Mouse (Mus musculus): ENCODE results near the gene Ctcfl. TPM values are rescaled to one million over a fixed set of nuclear protein-coding genes. Genes with fewer than 3 reads are reported as not detected.

Ctcfl gene
- polyA plus RNA-seq, 1 experiment from 2014 or later, result not detected

DNA sequence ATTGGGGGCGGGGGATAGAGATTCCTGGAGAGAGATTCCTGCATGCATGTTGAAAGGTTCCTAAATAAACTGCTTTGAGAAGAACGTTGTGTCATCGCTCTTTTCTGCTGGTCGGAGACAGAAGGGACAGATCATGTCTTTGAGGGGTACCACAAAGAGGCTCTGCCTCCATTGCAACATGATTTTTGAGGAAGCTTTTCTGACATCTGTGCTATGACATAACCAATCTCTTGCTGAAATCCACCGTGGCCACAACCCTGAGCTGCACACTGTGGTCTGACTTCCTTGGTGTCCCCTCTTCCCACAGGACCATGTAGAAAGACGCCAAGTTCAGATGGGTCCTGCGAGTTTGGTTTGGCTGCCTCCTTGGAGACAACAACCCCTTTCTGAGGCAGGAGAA is 46.4 kb downstream of the Ctcfl start:
- WGBS, result 85% methylated on average over 7 of the region's 7 CpGs
- DNase-seq (ENCODE audit: low spot score) (no peak), ATAC-seq (ENCODE audit: low FRiP score, low TSS enrichment) (no peak)
- Histone ChIP-seq H3K36me3 (ENCODE audit: control insufficient read depth, insufficient read depth, low read length) (no peaks in the 10 kb centered on the region), H3K9ac (ENCODE audit: low read length) (no peak overlapping the region), H3K4me2 (replicated peaks; ENCODE audit: low read depth) (no peak overlapping the region), H3K27ac (replicated peaks) (no peak overlapping the region), H3K9me3 (ENCODE audit: control insufficient read depth, low read length) (no peaks in the 10 kb centered on the region), H3K4me1 (replicated peaks; ENCODE audit: control insufficient read depth, insufficient read depth) (no peaks in the 10 kb centered on the region), H3K4me3 (ENCODE audit: low read depth, low read length) (no peak overlapping the region), H3K27me3 (ENCODE audit: control insufficient read depth, insufficient read depth, low read length) (no peaks in the 10 kb centered on the region)
- TF ChIP-seq EP300 (optimal IDR thresholded peaks at IDR 0.05), result no peak
- TF ChIP-seq CTCF (IDR thresholded peaks at IDR 0.05; ENCODE audit: low read depth), result no peak

GRCm38 (mm10) chr2:173064864-173065263 is 54.5 kb downstream of the Ctcfl start:
- no peak for ATAC-seq (ENCODE audit: low FRiP score, low TSS enrichment)
- 91% methylated on average over 2 of the region's 2 CpGs for WGBS
- no peak for TF ChIP-seq CTCF (IDR thresholded peaks at IDR 0.05; ENCODE audit: low read depth)
- no peak for TF ChIP-seq EP300 (optimal IDR thresholded peaks at IDR 0.05)

GRCm38 (mm10) chr2:173063219-173063618 is 56.1 kb downstream of the Ctcfl start:
- H3K27ac ChIP-seq (replicated peaks), result no peak overlapping the region
- no peak overlapping the region for H3K4me2 ChIP-seq (replicated peaks; ENCODE audit: low read depth)
- H3K4me3 ChIP-seq (ENCODE audit: low read depth, low read length), result no peak overlapping the region
- no peaks in the 10 kb centered on the region for H3K4me1 ChIP-seq (replicated peaks; ENCODE audit: control insufficient read depth, insufficient read depth)
- H3K36me3 ChIP-seq (ENCODE audit: control insufficient read depth, insufficient read depth, low read length), result no peaks in the 10 kb centered on the region
- H3K9ac ChIP-seq (ENCODE audit: low read length), result no peak overlapping the region
- no peaks in the 10 kb centered on the region for H3K9me3 ChIP-seq (ENCODE audit: control insufficient read depth, low read length)
- DNase-seq (ENCODE audit: low spot score) (no peak), ATAC-seq (ENCODE audit: low FRiP score, low TSS enrichment) (no peak)
- WGBS, result no CpG with 5 or more reads among the region's 1 CpGs
- TF ChIP-seq CTCF (IDR thresholded peaks at IDR 0.05; ENCODE audit: low read depth) (no peak), EP300 (optimal IDR thresholded peaks at IDR 0.05) (no peak)
- H3K27me3 ChIP-seq (ENCODE audit: control insufficient read depth, insufficient read depth, low read length), result no peaks in the 10 kb centered on the region

More at GRCm38 (mm10) chr2:173064864-173065263, 54.5 kb downstream of the Ctcfl start:
- Histone ChIP-seq H3K36me3 (ENCODE audit: control insufficient read depth, insufficient read depth, low read length) (no peaks in the 10 kb centered on the region), H3K4me2 (replicated peaks; ENCODE audit: low read depth) (no peak overlapping the region), H3K4me3 (ENCODE audit: low read depth, low read length) (no peak overlapping the region), H3K9me3 (ENCODE audit: control insufficient read depth, low read length) (no peaks in the 10 kb centered on the region), H3K4me1 (replicated peaks; ENCODE audit: control insufficient read depth, insufficient read depth) (no peaks in the 10 kb centered on the region), H3K9ac (ENCODE audit: low read length) (no peak overlapping the region), H3K27ac (replicated peaks) (no peak overlapping the region), H3K27me3 (ENCODE audit: control insufficient read depth, insufficient read depth, low read length) (no peaks in the 10 kb centered on the region)
- DNase-seq (ENCODE audit: low spot score), result no peak

DNA sequence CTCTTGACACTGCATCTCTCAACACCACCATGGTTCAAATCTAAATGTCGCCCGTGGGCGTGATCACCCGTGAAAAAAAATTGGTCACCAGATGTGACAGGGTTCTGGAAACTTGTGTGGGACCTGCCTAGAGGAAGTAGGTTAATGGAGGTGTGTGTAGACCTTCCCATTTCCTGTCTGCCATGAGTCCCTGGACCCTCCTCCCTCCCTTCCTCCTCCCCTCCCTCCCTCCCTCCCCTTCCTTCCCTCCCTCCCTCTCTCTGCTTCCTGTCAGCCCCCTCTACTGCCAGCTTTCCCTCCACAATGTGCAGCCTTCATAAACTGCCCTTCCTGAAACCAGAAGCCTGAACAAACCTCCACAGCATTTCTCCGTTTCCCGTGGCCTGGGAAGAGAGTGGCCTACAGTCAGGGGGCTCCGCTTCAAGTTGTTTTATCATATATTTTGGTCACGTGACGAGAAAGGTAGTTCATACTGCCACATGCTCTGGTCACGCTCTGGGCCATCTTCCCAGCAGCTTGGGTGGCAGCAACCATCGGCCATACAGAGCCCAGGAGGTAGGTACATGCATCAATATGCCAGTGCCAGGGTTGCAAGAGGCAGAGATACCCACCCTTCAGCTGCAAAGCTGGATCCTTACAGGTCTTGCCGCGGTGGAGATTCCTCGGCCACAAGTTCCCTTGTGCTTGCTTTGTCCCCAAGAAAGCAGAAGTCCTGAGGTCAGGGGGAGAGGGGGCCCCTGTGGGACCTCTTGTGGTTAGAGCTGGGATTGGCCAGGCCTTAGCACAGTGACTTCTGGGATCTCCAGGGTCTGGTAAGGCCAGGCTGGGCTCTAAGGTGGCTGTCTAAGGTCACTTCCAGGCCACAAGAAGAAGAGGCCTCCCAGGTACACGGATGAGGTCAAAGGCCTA is 57.6 kb downstream of the Ctcfl start:
- Histone ChIP-seq H3K27me3 (ENCODE audit: control insufficient read depth, insufficient read depth, low read length) (no peaks in the 10 kb centered on the region), H3K4me3 (ENCODE audit: low read depth, low read length) (no peak overlapping the region), H3K27ac (replicated peaks) (no peak overlapping the region), H3K9me3 (ENCODE audit: control insufficient read depth, low read length) (no peaks in the 10 kb centered on the region), H3K4me1 (replicated peaks; ENCODE audit: control insufficient read depth, insufficient read depth) (no peaks in the 10 kb centered on the region), H3K9ac (ENCODE audit: low read length) (no peak overlapping the region), H3K4me2 (replicated peaks; ENCODE audit: low read depth) (no peak overlapping the region), H3K36me3 (ENCODE audit: control insufficient read depth, insufficient read depth, low read length) (no peaks in the 10 kb centered on the region)
- TF ChIP-seq EP300 (optimal IDR thresholded peaks at IDR 0.05) (no peak), CTCF (IDR thresholded peaks at IDR 0.05; ENCODE audit: low read depth) (peak; percentile 38)
- 0 out of 2 replicates have a peak, but pooled peaks have one; percentile 4 for ATAC-seq (ENCODE audit: low FRiP score, low TSS enrichment)
- DNase-seq (ENCODE audit: low spot score), result no peak
- WGBS, result 69% methylated on average over 15 of the region's 15 CpGs

DNA sequence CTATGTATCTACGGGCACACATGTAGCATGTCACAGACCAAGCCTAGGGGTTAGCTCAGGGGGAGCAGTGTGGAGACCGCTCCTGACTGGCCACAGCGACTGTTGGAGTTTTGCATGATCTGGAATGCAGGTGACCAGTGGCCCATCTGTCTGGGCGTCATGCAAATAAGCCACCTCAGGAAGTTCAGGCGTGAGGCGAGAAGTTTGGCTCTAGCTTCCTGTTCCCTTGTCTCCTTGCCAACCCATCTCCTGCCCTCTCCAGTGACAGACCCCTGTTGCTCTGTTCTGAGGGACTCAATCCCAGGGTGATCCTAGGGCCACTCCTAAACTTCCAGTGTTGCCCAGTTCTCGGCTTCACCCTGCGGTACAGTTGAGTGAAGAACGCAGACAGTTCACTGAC is 58.9 kb downstream of the Ctcfl start:
- no peak overlapping the region for H3K4me3 ChIP-seq (ENCODE audit: low read depth, low read length)
- 68% methylated on average over 9 of the region's 9 CpGs for WGBS
- H3K27me3 ChIP-seq (ENCODE audit: control insufficient read depth, insufficient read depth, low read length), result no peaks in the 10 kb centered on the region
- no peaks in the 10 kb centered on the region for H3K4me1 ChIP-seq (replicated peaks; ENCODE audit: control insufficient read depth, insufficient read depth)
- TF ChIP-seq CTCF (IDR thresholded peaks at IDR 0.05; ENCODE audit: low read depth) (no peak), EP300 (optimal IDR thresholded peaks at IDR 0.05) (no peak)
- no peak for DNase-seq (ENCODE audit: low spot score)
- no peak for ATAC-seq (ENCODE audit: low FRiP score, low TSS enrichment)
- H3K36me3 ChIP-seq (ENCODE audit: control insufficient read depth, insufficient read depth, low read length), result no peaks in the 10 kb centered on the region
- no peak overlapping the region for H3K27ac ChIP-seq (replicated peaks)
- H3K4me2 ChIP-seq (replicated peaks; ENCODE audit: low read depth), result no peak overlapping the region
- no peaks in the 10 kb centered on the region for H3K9me3 ChIP-seq (ENCODE audit: control insufficient read depth, low read length)
- no peak overlapping the region for H3K9ac ChIP-seq (ENCODE audit: low read length)

GRCm38 (mm10) chr2:173058263-173058662 is 61.1 kb downstream of the Ctcfl start:
- no peak for DNase-seq (ENCODE audit: low spot score)

More at GRCm38 (mm10) chr2:173058263-173058662, 61.1 kb downstream of the Ctcfl start:
- TF ChIP-seq CTCF (IDR thresholded peaks at IDR 0.05; ENCODE audit: low read depth) (0 out of 2 replicates have a peak, but pooled peaks have one; percentile 4), EP300 (optimal IDR thresholded peaks at IDR 0.05) (no peak)
- H3K9ac ChIP-seq (ENCODE audit: low read length), result no peak overlapping the region
- no peak overlapping the region for H3K27ac ChIP-seq (replicated peaks)
- H3K27me3 ChIP-seq (ENCODE audit: control insufficient read depth, insufficient read depth, low read length), result no peaks in the 10 kb centered on the region
- H3K4me1 ChIP-seq (replicated peaks; ENCODE audit: control insufficient read depth, insufficient read depth), result no peaks in the 10 kb centered on the region
- no peaks in the 10 kb centered on the region for H3K9me3 ChIP-seq (ENCODE audit: control insufficient read depth, low read length)
- H3K4me3 ChIP-seq (ENCODE audit: low read depth, low read length), result no peak overlapping the region
- ATAC-seq (ENCODE audit: low FRiP score, low TSS enrichment), result no peak
- H3K4me2 ChIP-seq (replicated peaks; ENCODE audit: low read depth), result no peak overlapping the region
- H3K36me3 ChIP-seq (ENCODE audit: control insufficient read depth, insufficient read depth, low read length), result no peaks in the 10 kb centered on the region
- WGBS, result 50% methylated on average over 11 of the region's 11 CpGs
